Mouse (Mus musculus): Measurements from ENCODE around the gene Elmo1. TPM values are rescaled to one million over a fixed set of nuclear protein-coding genes. Genes with fewer than 3 reads are reported as not detected.

Gene Elmo1
- polyA plus RNA-seq, 1 experiment from 2014 or later, result 13.8 TPM

DNA sequence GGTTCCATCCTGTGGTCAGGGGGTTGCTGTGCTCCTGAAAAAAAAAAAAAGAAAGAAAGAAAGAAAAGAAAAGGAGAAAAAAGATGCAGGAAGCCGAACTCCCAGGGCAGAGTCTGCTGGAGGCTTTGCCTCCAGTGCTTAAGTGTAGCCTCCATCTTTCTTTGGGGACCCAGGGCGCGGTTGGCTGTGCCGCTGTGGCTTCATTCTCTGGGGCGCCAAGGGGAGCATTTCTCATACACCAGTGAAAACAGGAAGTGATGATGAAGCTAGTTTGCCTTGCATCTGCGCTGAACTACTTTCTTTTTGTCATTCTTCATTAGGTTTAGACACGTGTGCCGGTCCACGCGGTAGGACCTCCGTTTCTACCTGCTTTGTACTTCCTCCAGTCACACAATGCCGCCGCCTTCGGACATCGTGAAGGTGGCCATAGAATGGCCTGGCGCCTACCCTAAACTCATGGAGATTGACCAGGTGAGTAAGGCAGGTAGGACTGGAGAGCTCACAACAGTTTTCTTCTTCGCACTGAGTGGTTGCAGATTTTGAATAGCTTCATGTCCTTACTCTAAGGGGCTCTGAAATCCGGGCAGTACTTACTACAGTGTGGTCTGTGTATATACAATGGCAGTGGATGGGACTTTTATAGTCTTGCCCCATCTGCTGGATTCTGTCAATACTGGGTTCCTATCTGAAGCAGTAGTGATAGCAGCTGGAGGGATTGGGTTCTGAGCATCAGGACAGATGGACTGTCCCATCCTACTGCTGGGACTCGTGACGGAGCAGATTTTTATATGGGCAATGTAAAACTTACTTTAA lies 94.8 kb downstream of the Elmo1 start:
- 93% methylated on average over 20 of the region's 20 CpGs for WGBS
- DNase-seq (ENCODE audit: low spot score), result no peak
- Histone ChIP-seq H3K9me3 (replicated peaks) (no peaks in the 10 kb centered on the region), H3K4me3 (no peak overlapping the region), H3K4me1 (peaks cover 23% of the 10 kb centered on the region), H3K27ac (replicated peaks) (no peak overlapping the region), H3K27me3 (ENCODE audit: low read depth, poor library complexity, severe bottlenecking) (no peaks in the 10 kb centered on the region), H3K36me3 (no peaks in the 10 kb centered on the region)

DNA sequence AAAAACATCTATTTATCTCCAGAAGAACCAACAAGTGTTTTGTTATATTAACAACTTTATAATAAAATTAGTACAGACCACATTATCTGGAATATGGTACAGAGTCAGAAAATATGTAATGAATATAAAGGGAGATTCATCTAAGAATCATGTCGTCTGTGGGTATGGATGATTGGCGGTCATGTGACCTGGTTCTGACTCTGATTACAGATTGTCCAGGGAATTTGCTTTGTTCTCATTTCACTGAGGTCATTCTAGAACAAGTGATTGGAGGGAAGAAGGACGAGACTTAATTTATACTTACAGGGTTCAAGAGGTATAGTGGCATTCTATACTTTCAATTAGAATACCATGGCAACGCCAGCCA lies 95.4 kb downstream of the Elmo1 start:
- DNase-seq (ENCODE audit: low spot score), result no peak
- peaks cover 23% of the 10 kb centered on the region for H3K4me1 ChIP-seq
- H3K9me3 ChIP-seq (replicated peaks), result no peaks in the 10 kb centered on the region
- H3K27me3 ChIP-seq (ENCODE audit: low read depth, poor library complexity, severe bottlenecking), result no peaks in the 10 kb centered on the region
- H3K36me3 ChIP-seq, result no peaks in the 10 kb centered on the region
- 91% methylated on average over 4 of the region's 4 CpGs for WGBS
- H3K27ac ChIP-seq (replicated peaks), result no peak overlapping the region
- no peak overlapping the region for H3K4me3 ChIP-seq

DNA sequence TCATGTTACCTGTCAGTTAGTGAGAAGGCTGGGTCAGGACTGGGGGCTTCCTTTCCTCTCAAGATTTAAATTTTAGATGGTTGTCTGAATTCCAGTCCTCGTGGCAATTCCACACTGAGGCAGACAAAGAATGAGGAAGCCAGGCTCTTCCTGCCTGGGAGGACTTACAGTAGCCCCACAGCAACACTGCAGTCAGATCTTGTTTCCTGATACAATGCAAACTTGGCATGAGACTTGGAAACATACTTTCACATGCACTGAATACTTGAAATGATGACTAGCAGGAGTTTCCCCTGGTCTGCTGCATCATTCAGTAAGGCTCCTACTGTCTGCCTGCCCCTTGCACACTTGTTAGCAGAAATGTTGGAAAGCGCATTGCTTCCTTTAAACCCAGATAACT lies 97.3 kb downstream of the Elmo1 start:
- Histone ChIP-seq H3K27ac (replicated peaks) (no peak overlapping the region), H3K9me3 (replicated peaks) (no peaks in the 10 kb centered on the region), H3K4me1 (peaks cover 16% of the 10 kb centered on the region), H3K36me3 (no peaks in the 10 kb centered on the region), H3K4me3 (no peak overlapping the region), H3K27me3 (ENCODE audit: low read depth, poor library complexity, severe bottlenecking) (no peaks in the 10 kb centered on the region)
- WGBS, result 79% methylated on average over 2 of the region's 2 CpGs
- DNase-seq (ENCODE audit: low spot score), result no peak

DNA sequence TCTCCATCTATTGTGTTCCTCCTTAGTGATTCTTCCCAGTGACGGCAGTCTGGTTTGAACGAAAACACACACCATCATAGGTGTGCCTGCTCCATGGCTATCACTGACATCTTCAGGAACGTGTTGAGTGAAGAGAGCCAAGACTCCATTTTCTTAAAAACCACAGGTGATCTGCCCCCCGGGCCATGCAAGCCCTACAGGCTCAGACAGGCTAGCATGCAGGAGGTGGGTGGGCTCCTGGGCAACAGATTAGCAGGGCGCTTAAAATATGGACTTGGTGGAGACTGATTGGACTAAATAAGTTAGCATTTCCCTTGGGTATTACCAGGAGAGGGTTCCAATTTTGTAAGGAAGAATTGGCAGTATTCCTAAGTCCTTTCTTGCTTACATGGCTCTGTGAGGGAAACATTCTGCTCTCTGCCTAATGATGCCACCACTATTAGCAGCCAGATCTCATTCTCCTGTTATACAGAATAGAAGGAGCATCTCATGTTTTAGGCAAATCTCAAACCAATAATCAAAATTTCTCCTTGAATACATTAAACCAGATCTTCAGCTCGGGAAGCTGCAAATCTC lies 101.7 kb downstream of the Elmo1 start:
- H3K36me3 ChIP-seq, result no peaks in the 10 kb centered on the region
- H3K27me3 ChIP-seq (ENCODE audit: low read depth, poor library complexity, severe bottlenecking), result no peaks in the 10 kb centered on the region
- WGBS, result 90% methylated on average over 6 of the region's 6 CpGs
- no peak overlapping the region for H3K4me3 ChIP-seq
- no peaks in the 10 kb centered on the region for H3K4me1 ChIP-seq
- no peak overlapping the region for H3K27ac ChIP-seq (replicated peaks)
- no peaks in the 10 kb centered on the region for H3K9me3 ChIP-seq (replicated peaks)
- DNase-seq (ENCODE audit: low spot score), result no peak

DNA sequence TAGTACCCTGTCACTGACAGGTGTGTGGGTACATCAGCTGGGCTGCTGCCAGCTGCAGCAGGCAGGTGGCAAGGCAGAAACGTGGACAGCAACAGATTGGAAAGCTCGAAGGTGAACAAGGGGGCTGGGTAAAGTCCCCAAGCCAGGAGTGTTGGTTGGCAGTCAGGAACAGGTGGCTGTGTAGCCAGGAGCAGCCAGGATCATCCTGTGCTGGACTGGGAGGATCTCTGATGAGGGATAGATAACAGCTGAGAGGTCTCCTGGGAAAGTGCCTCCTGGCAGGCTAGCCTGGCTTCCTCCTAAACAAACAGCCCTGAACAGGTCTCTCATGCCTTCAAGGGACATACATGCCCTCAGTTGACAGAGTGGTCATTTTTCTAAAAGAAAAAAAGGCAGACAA lies 110.2 kb downstream of the Elmo1 start:
- H3K27me3 ChIP-seq (ENCODE audit: low read depth, poor library complexity, severe bottlenecking), result no peaks in the 10 kb centered on the region
- no peaks in the 10 kb centered on the region for H3K9me3 ChIP-seq (replicated peaks)
- DNase-seq (ENCODE audit: low spot score), result no peak
- no peak overlapping the region for H3K4me3 ChIP-seq
- H3K4me1 ChIP-seq, result no peaks in the 10 kb centered on the region
- H3K27ac ChIP-seq (replicated peaks), result no peak overlapping the region
- 83% methylated on average over 2 of the region's 2 CpGs for WGBS
- H3K36me3 ChIP-seq, result no peaks in the 10 kb centered on the region

DNA sequence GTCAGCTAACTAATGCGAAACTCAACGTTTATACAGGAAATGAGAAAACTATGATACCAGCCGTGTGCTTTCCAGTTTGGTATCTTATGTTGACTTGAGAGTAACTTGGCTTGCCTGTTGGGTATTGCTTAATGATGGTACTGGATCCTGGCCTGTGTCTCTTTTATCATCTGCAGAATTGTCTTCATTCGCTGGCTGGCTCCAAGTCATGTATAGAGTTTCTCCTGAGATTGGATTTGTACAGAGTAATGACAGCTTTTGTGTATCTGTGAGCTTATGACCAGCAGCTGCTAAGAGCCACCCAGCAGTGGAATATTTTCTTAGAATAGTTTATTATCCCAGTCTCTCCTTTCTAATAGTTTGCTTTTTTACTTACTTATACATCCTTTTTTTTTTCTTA lies 112.2 kb downstream of the Elmo1 start:
- no peaks in the 10 kb centered on the region for H3K36me3 ChIP-seq
- 91% methylated on average over 4 of the region's 4 CpGs for WGBS
- no peak overlapping the region for H3K27ac ChIP-seq (replicated peaks)
- no peak for DNase-seq (ENCODE audit: low spot score)
- no peaks in the 10 kb centered on the region for H3K27me3 ChIP-seq (ENCODE audit: low read depth, poor library complexity, severe bottlenecking)
- H3K4me3 ChIP-seq, result no peak overlapping the region
- no peaks in the 10 kb centered on the region for H3K4me1 ChIP-seq
- no peaks in the 10 kb centered on the region for H3K9me3 ChIP-seq (replicated peaks)

DNA sequence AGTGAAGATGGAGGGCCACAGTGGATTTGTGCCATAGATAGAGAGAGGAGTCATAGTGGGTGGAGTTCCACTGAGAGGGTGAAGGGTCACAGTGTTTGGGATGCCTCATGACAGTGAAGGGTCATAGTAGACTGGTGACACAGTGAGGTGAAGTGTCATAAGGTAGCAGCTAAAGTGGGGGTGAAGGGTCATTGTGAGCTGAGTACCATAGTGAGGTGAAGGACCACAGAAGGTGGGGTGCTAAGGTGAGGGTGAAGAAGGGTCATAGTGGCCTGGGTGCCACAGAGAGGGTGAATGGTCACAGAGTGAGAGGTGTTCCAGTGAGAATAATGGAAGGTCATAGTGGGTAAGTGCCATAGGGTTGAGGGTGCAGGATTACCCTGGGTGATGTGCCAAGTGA lies 113.8 kb downstream of the Elmo1 start:
- H3K27ac ChIP-seq (replicated peaks), result no peak overlapping the region
- H3K9me3 ChIP-seq (replicated peaks), result no peaks in the 10 kb centered on the region
- H3K27me3 ChIP-seq (ENCODE audit: low read depth, poor library complexity, severe bottlenecking), result no peaks in the 10 kb centered on the region
- no peak for DNase-seq (ENCODE audit: low spot score)
- H3K36me3 ChIP-seq, result no peaks in the 10 kb centered on the region
- no peaks in the 10 kb centered on the region for H3K4me1 ChIP-seq
- H3K4me3 ChIP-seq, result no peak overlapping the region

DNA sequence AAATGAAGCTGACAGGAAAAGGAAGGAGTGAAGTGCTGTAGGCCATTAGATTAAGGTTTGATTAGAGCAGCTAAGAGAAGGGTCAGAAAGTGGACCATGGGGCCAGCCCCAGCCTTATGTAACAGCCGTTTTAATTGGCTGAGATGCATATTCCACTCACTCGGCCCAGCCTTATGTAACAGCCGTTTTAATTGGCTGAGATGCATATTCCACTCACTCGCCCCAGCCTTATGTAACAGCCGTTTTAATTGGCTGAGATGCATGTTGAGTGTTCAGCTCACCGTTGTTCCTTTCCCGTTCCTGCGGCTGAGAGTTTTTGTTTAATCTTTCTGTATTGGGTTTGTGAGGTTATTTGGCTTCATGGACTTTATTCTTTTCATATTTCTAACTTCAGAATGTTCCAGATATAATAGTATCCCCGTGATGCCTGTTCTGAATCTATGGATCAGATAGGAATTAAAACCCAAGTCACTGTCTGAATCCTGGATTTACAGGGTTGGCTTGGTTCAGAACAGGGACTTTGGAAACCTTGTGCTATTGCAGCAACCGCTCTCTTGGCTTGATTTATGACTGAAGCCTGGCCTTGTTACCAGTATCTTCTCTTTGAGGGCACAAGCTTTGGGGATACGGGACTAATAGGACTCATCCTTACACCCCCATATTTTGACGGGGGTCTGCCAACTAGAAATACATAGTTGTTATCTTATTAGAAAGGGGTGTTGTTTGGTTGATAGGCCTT lies 114.8 kb downstream of the Elmo1 start:
- no peaks in the 10 kb centered on the region for H3K36me3 ChIP-seq
- WGBS, result 92% methylated on average over 12 of the region's 12 CpGs
- H3K4me1 ChIP-seq, result no peaks in the 10 kb centered on the region
- no peaks in the 10 kb centered on the region for H3K9me3 ChIP-seq (replicated peaks)
- no peak overlapping the region for H3K4me3 ChIP-seq
- H3K27ac ChIP-seq (replicated peaks), result no peak overlapping the region
- DNase-seq (ENCODE audit: low spot score), result no peak
- no peaks in the 10 kb centered on the region for H3K27me3 ChIP-seq (ENCODE audit: low read depth, poor library complexity, severe bottlenecking)

DNA sequence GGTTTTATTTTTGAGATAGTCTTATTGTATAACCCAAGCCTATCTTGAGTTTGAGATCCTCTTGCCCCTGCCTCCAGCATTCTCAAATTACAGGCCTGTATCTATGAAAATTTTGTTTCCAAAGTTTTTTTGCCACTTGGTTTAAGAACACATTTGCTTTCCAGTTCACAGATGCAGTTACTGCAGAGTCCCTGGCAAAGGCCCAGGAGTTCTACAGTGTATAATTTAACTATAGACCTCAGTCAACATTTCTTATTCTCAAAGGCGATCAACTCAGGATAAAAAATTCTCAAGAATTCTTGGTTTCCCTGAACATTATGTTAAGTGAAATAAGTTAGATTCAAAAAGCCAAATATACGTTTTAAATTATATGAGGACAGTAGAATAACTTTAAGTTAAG lies 115.3 kb downstream of the Elmo1 start:
- Histone ChIP-seq H3K9me3 (replicated peaks) (no peaks in the 10 kb centered on the region), H3K27me3 (ENCODE audit: low read depth, poor library complexity, severe bottlenecking) (no peaks in the 10 kb centered on the region), H3K36me3 (no peaks in the 10 kb centered on the region), H3K27ac (replicated peaks) (no peak overlapping the region), H3K4me3 (no peak overlapping the region), H3K4me1 (no peaks in the 10 kb centered on the region)
- 92% methylated on average over 2 of the region's 2 CpGs for WGBS
- DNase-seq (ENCODE audit: low spot score), result no peak

DNA sequence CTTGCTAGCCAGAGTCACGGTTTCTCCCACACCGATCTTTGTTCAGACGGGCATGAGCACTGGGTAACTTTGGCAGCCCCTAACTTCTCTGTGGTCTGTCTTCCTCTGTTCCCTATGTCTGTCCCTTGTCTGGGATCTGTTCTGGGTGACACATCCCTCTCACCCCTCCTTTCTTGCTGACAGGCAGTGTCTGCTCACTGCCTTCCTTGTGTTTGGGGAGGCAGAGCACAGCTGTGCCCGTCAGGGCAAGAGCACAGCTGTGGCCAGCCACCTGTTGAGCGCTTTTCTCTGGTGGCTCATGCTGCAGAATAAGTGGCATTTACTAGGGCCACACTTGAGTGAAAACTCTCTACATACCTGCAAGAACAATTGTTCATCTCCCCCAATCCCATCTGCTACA lies 116.7 kb downstream of the Elmo1 start:
- H3K9me3 ChIP-seq (replicated peaks), result no peaks in the 10 kb centered on the region
- H3K4me1 ChIP-seq, result no peaks in the 10 kb centered on the region
- H3K4me3 ChIP-seq, result no peak overlapping the region
- no peak for DNase-seq (ENCODE audit: low spot score)
- no peak overlapping the region for H3K27ac ChIP-seq (replicated peaks)
- H3K27me3 ChIP-seq (ENCODE audit: low read depth, poor library complexity, severe bottlenecking), result no peaks in the 10 kb centered on the region
- 78% methylated on average over 5 of the region's 5 CpGs for WGBS
- H3K36me3 ChIP-seq, result no peaks in the 10 kb centered on the region

DNA sequence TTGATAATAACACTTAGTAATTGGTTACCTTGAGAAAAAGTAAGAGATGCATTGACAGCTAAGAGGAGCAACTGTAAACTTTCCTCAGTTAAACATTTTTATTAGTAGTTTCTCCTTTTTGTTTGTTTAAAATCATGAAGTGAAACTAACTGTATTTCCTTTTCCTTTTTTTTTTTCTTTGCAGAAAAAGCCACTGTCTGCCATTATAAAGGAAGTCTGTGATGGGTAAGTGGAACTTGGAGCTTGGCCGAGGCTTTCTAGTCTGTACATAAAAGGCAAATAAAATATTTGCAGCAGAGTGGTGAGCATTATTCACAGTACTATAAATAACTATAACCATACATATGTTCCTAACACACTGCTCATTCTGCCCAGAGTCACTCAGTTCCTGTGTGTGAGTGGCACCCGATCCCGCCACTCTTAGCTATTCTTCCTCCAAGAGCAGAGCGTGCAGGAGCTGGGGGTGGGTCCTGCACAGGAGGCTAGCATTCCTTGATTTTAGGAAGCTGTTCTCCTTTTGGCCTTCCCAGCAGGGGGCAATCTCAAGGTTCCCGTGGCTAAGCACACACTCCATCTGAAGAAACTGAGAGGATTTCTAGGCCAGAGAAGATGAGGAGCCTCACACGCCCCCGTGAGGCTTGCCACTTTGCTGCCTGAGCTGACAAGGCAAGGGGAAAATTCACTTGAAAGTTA lies 117.7 kb downstream of the Elmo1 start:
- Histone ChIP-seq H3K27me3 (ENCODE audit: low read depth, poor library complexity, severe bottlenecking) (no peaks in the 10 kb centered on the region), H3K4me1 (no peaks in the 10 kb centered on the region), H3K36me3 (no peaks in the 10 kb centered on the region), H3K9me3 (replicated peaks) (no peaks in the 10 kb centered on the region), H3K4me3 (no peak overlapping the region), H3K27ac (replicated peaks) (no peak overlapping the region)
- 63% methylated on average over 7 of the region's 7 CpGs for WGBS
- DNase-seq (ENCODE audit: low spot score), result no peak

DNA sequence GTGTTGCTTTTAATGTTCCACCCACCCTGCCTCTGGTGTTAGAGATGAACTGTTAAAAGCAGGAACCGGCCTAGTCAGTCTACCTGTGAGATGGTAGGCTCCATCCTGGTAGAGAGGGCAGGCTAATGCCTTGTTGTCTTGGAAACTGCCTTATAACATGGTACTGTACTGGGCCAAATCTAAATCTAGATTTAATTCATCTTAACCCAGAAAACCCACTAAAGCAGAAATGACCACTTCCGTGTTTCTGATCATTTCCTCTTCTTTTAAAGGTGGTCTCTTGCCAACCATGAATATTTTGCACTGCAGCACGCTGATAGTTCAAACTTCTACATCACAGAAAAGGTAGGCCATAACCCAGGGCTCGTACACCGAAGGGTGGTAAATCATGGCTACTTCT lies 118.5 kb downstream of the Elmo1 start:
- no peak overlapping the region for H3K27ac ChIP-seq (replicated peaks)
- no peak overlapping the region for H3K4me3 ChIP-seq
- no peaks in the 10 kb centered on the region for H3K27me3 ChIP-seq (ENCODE audit: low read depth, poor library complexity, severe bottlenecking)
- DNase-seq (ENCODE audit: low spot score), result no peak
- no peaks in the 10 kb centered on the region for H3K36me3 ChIP-seq
- no peaks in the 10 kb centered on the region for H3K9me3 ChIP-seq (replicated peaks)
- 94% methylated on average over 5 of the region's 5 CpGs for WGBS
- no peaks in the 10 kb centered on the region for H3K4me1 ChIP-seq

DNA sequence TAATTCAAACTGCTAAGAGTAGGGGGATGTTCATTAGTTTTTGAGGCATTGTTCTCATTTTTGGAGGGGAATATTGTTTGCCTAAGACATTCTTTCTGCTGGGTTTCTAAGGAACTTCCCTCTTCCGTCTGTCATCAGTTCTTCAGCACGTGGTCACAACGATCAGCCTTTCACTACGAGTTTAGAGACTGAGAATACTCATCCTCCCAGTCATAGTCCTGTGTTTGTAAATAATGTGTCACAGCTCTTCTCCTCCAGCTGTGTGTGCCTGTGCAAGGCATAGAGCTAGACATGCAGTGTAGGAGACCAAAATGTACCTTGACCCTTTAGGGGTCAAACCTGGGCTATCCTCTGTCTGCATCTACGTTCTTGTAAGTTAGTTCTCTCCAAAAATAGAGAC lies 121.4 kb downstream of the Elmo1 start:
- no peaks in the 10 kb centered on the region for H3K9me3 ChIP-seq (replicated peaks)
- 88% methylated on average over 5 of the region's 5 CpGs for WGBS
- no peaks in the 10 kb centered on the region for H3K36me3 ChIP-seq
- no peak overlapping the region for H3K27ac ChIP-seq (replicated peaks)
- no peak overlapping the region for H3K4me3 ChIP-seq
- H3K4me1 ChIP-seq, result no peaks in the 10 kb centered on the region
- H3K27me3 ChIP-seq (ENCODE audit: low read depth, poor library complexity, severe bottlenecking), result no peaks in the 10 kb centered on the region
- no peak for DNase-seq (ENCODE audit: low spot score)
